In the genomic region with DNA sequence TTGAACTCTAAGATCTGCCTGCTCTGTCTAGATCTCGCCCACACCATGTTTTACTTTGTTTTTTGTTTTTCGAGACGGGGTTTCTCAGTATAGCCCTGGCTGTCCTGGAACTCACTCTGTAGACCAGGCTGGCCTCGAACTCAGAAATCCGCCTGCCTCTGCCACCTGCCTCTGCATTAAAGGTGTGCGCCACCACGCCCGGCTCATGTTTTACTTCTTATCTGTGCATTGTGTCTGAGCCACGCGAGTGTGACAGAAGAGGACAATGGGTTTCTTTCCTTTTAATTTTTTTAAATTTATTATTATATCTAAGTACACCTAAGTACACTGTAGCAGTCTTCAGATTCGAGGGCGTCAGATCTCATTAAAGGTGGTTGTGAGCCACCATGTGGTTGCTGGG, we compare ENCODE assay signal across 8 mouse cellular contexts. TPM values are rescaled to one million over a fixed set of nuclear protein-coding genes. Genes with fewer than 3 reads are reported as not detected.
DNase-seq lines count a peak whose midpoint lies in the region; ATAC-seq and TF ChIP-seq lines count a peak whose summit lies in the region.

No protein-coding gene starts in this region.

- H3K36me3 ChIP-seq in heart, adult 2 months (ENCODE audit: control insufficient read depth, insufficient read depth, low read length), result no peaks in the 10 kb centered on the region
- no peaks in the 10 kb centered on the region for H3K36me3 ChIP-seq in ES-Bruce4 (ENCODE audit: control insufficient read depth, insufficient read depth, low read length, poor library complexity, severe bottlenecking)
- no peaks in the 10 kb centered on the region for H3K36me3 ChIP-seq in heart, embryonic 16.5 days (ENCODE audit: control insufficient read depth, insufficient read depth)

- no peak for TF ChIP-seq EP300 in heart, adult 2 months (IDR thresholded peaks at IDR 0.05; ENCODE audit: insufficient read depth, low read depth, low read length)
- no peak for TF ChIP-seq EP300 in ES-Bruce4 (IDR thresholded peaks at IDR 0.05; ENCODE audit: insufficient read depth, low read depth, low read length)

- no peak for TF ChIP-seq POLR2A in heart, adult 2 months (IDR thresholded peaks at IDR 0.05; ENCODE audit: insufficient read depth, low read depth, low read length)
- TF ChIP-seq POLR2A in ES-Bruce4 (IDR thresholded peaks at IDR 0.05; ENCODE audit: insufficient read depth, low read length), result no peak

- 18% methylated on average over 12 of the region's 12 CpGs for WGBS in heart, adult 2 months
- WGBS in heart, embryonic 16.5 days, result 37% methylated on average over 12 of the region's 12 CpGs

- peak overlapping the region; percentile 63 for H3K9ac ChIP-seq in heart, adult 2 months (ENCODE audit: low read depth, low read length)
- H3K9ac ChIP-seq in ES-Bruce4 (ENCODE audit: low read depth, poor library complexity, severe bottlenecking), result peak overlapping the region; percentile 81
- peak overlapping the region; percentile 92 for H3K9ac ChIP-seq in heart, embryonic 16.5 days (ENCODE audit: low read length)

- no peak for TF ChIP-seq CTCF in heart, adult 2 months (IDR thresholded peaks at IDR 0.05)
- no peak for TF ChIP-seq CTCF in ES-Bruce4 (IDR thresholded peaks at IDR 0.05; ENCODE audit: low read depth, low read length)

- no peak for ATAC-seq in heart, embryonic 16.5 days (replicated peaks; ENCODE audit: extremely low read depth, insufficient read depth, low FRiP score)

- peak in 1 of 2 experiments; percentile 44 for DNase-seq in heart, adult 2 months
- no peak for DNase-seq in heart, postnatal 10 days
- DNase-seq in lung, postnatal 36 days, result peak; percentile 23
- no peak for DNase-seq in yolk sac, embryonic 10.5 days (ENCODE audit: low spot score)
- DNase-seq in left cerebral cortex, postnatal 25 days (ENCODE audit: low spot score in 2 of 2), result no peak
- DNase-seq in embryo, embryonic 9.5 days (ENCODE audit: extremely low spot score), result no peak

- no peaks in the 10 kb centered on the region for H3K27me3 ChIP-seq in heart, adult 2 months (ENCODE audit: control insufficient read depth, insufficient read depth, low read length)
- H3K27me3 ChIP-seq in ES-Bruce4 (ENCODE audit: control insufficient read depth, insufficient read depth, low read length, poor library complexity, severe bottlenecking), result no peaks in the 10 kb centered on the region
- H3K27me3 ChIP-seq in heart, embryonic 16.5 days (ENCODE audit: control insufficient read depth, insufficient read depth, low read length), result no peaks in the 10 kb centered on the region

- intact Hi-C loops in heart, adult 2 months (cut with DNase I), result loop anchor here (2.0 kb wide), 1 partner anchor 36 kb away; no protein-coding TSS in a partner anchor
- intact Hi-C loops in heart, postnatal 10 days (cut with DNase I), result loop anchor here (2.0 kb wide), 2 partner anchors 24 to 32 kb away; no protein-coding TSS in a partner anchor
- intact Hi-C loops in left cerebral cortex, postnatal 25 days (cut with DNase I), result loop anchor here (2.0 kb wide), 1 partner anchor 32 kb away; no protein-coding TSS in a partner anchor

- peak overlapping the region; percentile 95 for H3K27ac ChIP-seq in heart, adult 2 months
- H3K27ac ChIP-seq in ES-Bruce4 (ENCODE audit: insufficient read depth, low read length), result no peak overlapping the region
- peak overlapping the region; percentile 87 for H3K27ac ChIP-seq in heart, embryonic 16.5 days (ENCODE audit: low read length)

- no peaks in the 10 kb centered on the region for H3K9me3 ChIP-seq in ES-Bruce4 (replicated peaks; ENCODE audit: control insufficient read depth, insufficient read depth, low read length, poor library complexity, severe bottlenecking)
- no peaks in the 10 kb centered on the region for H3K9me3 ChIP-seq in heart, embryonic 16.5 days (replicated peaks; ENCODE audit: control insufficient read depth, low read length)

- peaks cover 3% of the 10 kb centered on the region for H3K79me2 ChIP-seq in heart, adult 2 months (replicated peaks; ENCODE audit: control insufficient read depth, insufficient read depth, low read length)

- peak overlapping the region; percentile 71 for H3K4me3 ChIP-seq in heart, adult 2 months
- H3K4me3 ChIP-seq in ES-Bruce4 (ENCODE audit: low read depth, low read length), result peak overlapping the region; percentile 96
- peak overlapping the region; percentile 89 for H3K4me3 ChIP-seq in heart, embryonic 16.5 days (ENCODE audit: low read length)

- H3K4me2 ChIP-seq in heart, embryonic 16.5 days (ENCODE audit: low read depth, low read length), result peak overlapping the region; percentile 75

- peaks cover 7% of the 10 kb centered on the region for H3K4me1 ChIP-seq in heart, adult 2 months (ENCODE audit: control insufficient read depth, insufficient read depth, low read length)
- peaks cover 5% of the 10 kb centered on the region for H3K4me1 ChIP-seq in ES-Bruce4 (ENCODE audit: control insufficient read depth, insufficient read depth, low read length)
- peaks cover 11% of the 10 kb centered on the region for H3K4me1 ChIP-seq in heart, embryonic 16.5 days (ENCODE audit: control insufficient read depth, insufficient read depth, low read length)

RNA-seq across cellular contexts. Expression of gene Dpp9, which starts 0.5 kb away (rescaled TPM):
- 10 to 100 TPM; 40.4 to 41.4 TPM for total RNA-seq in heart, adult 2 months (2021)
- polyA plus RNA-seq in heart, adult 2 months (2012; rRNA removed), result 38.6 and 43.4 TPM in 2 replicates
- total RNA-seq in heart, postnatal 10 days (2021), result 10 to 100 TPM; 29.1 to 33.3 TPM
- 20.9 and 21.1 TPM in 2 replicates for polyA plus RNA-seq in ES-Bruce4 (2011; ENCODE audit: insufficient read depth, insufficient read length, low read depth, missing spikeins)
- polyA plus RNA-seq in heart, embryonic 16.5 days (2015; fragmentation: Nextera tagmentation; extraction: Ambion mirVana), result 23.4 and 26.4 TPM in 2 replicates
- total RNA-seq in left cerebral cortex, postnatal 25 days (2021), result 10 to 100 TPM; 68.3 to 71.4 TPM

RNA-seq across cellular contexts. Expression of gene Mydgf, which starts 35.5 kb away (rescaled TPM):
- total RNA-seq in heart, adult 2 months (2021), result 10 to 100 TPM; 25.4 to 28.3 TPM
- polyA plus RNA-seq in heart, adult 2 months (2012; rRNA removed), result 26.0 and 29.1 TPM in 2 replicates
- 10 to 100 TPM; 36.6 to 40.3 TPM for total RNA-seq in heart, postnatal 10 days (2021)
- polyA plus RNA-seq in ES-Bruce4 (2011; ENCODE audit: insufficient read depth, insufficient read length, low read depth, missing spikeins), result 37.4 and 48.4 TPM in 2 replicates
- polyA plus RNA-seq in heart, embryonic 16.5 days (2015; fragmentation: Nextera tagmentation; extraction: Ambion mirVana), result 69.9 and 75.1 TPM in 2 replicates
- total RNA-seq in left cerebral cortex, postnatal 25 days (2021), result 10 to 100 TPM; 40.5 to 42.1 TPM

RNA-seq across cellular contexts. Expression of gene Fem1a, which starts 37.4 kb away (rescaled TPM):
- total RNA-seq in heart, adult 2 months (2021), result 100 to 1,000 TPM; 108 to 124 TPM
- polyA plus RNA-seq in heart, adult 2 months (2012; rRNA removed), result 81.5 and 104 TPM in 2 replicates
- 10 to 100 TPM; 81.5 to 94.9 TPM for total RNA-seq in heart, postnatal 10 days (2021)
- 4.9 and 5.4 TPM in 2 replicates for polyA plus RNA-seq in ES-Bruce4 (2011; ENCODE audit: insufficient read depth, insufficient read length, low read depth, missing spikeins)
- 25.6 and 26.9 TPM in 2 replicates for polyA plus RNA-seq in heart, embryonic 16.5 days (2015; fragmentation: Nextera tagmentation; extraction: Ambion mirVana)
- total RNA-seq in left cerebral cortex, postnatal 25 days (2021), result 10 to 100 TPM; 33.5 to 34.1 TPM

RNA-seq across cellular contexts. Expression of gene Tnfaip8l1, which starts 57.0 kb away (rescaled TPM):
- total RNA-seq in heart, adult 2 months (2021), result 1 to 10 TPM; 1.1 to 1.7 TPM
- polyA plus RNA-seq in heart, adult 2 months (2012; rRNA removed), result 3.6 and 4.5 TPM in 2 replicates
- total RNA-seq in heart, postnatal 10 days (2021), result 1 to 10 TPM; 5.8 to 8.4 TPM
- polyA plus RNA-seq in ES-Bruce4 (2011; ENCODE audit: insufficient read depth, insufficient read length, low read depth, missing spikeins), result 1.8 and 2.5 TPM in 2 replicates
- 8.2 and 9.0 TPM in 2 replicates for polyA plus RNA-seq in heart, embryonic 16.5 days (2015; fragmentation: Nextera tagmentation; extraction: Ambion mirVana)
- 1 to 10 TPM; 7.8 to 8.9 TPM for total RNA-seq in left cerebral cortex, postnatal 25 days (2021)

RNA-seq across cellular contexts. Expression of gene Ticam1, which starts 57.3 kb away (rescaled TPM):
- 1 to 10 TPM; 8.0 TPM for total RNA-seq in heart, adult 2 months (2021)
- 16.8 and 18.0 TPM in 2 replicates for polyA plus RNA-seq in heart, adult 2 months (2012; rRNA removed)
- 10 to 100 TPM; 11.6 to 12.7 TPM for total RNA-seq in heart, postnatal 10 days (2021)
- polyA plus RNA-seq in ES-Bruce4 (2011; ENCODE audit: insufficient read depth, insufficient read length, low read depth, missing spikeins), result 4.0 and 4.7 TPM in 2 replicates
- 7.6 and 8.6 TPM in 2 replicates for polyA plus RNA-seq in heart, embryonic 16.5 days (2015; fragmentation: Nextera tagmentation; extraction: Ambion mirVana)
- 1 to 10 TPM; 5.2 to 5.4 TPM for total RNA-seq in left cerebral cortex, postnatal 25 days (2021)
